Mouse (Mus musculus): ENCODE data around the gene Hist1h2bk. TPM values are rescaled to one million over a fixed set of nuclear protein-coding genes. Genes with fewer than 3 reads are reported as not detected.

Gene Hist1h2bk
- polyA plus RNA-seq, 1 experiment from 2014 or later, result 3.9 TPM

DNA sequence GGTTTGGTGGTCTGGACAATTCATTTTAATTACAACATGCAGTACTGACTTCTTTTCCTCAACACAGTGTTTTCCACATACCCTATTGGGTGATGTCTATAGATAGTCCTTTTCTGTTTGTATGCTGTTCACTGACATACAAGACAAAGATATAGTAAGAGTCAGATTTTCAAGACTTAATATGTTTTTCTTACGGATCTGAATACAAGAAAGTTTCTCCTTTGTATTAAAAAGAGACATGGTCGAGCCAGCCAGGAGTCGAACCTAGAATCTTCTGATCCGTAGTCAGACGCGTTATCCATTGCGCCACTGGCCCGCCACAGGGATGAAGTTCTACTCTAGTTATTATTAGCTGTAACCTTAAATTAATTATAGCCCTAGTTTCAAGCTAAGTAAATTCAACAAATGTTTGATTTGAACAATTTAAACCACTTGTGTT, 14.8 kb upstream of the Hist1h2bk start:
- Histone ChIP-seq H3K4me2 (ENCODE audit: low read depth, low read length) (peak overlapping the region; percentile 67), H3K9ac (ENCODE audit: low read depth, low read length) (peak overlapping the region; percentile 53), H3K4me3 (ENCODE audit: low read depth, low read length) (peak overlapping the region; percentile 43), H3K36me3 (ENCODE audit: control insufficient read depth, insufficient read depth, low read length) (no peaks in the 10 kb centered on the region), H3K27me3 (replicated peaks; ENCODE audit: control insufficient read depth, insufficient read depth, low read length) (peaks cover 34% of the 10 kb centered on the region), H3K27ac (replicated peaks; ENCODE audit: low read depth, low read length) (no peak overlapping the region), H3K4me1 (ENCODE audit: control insufficient read depth, insufficient read depth, low read length) (no peaks in the 10 kb centered on the region), H3K9me3 (ENCODE audit: control insufficient read depth, low read length) (no peaks in the 10 kb centered on the region)
- DNase-seq (ENCODE audit: low spot score) (peak; percentile 80), ATAC-seq (ENCODE audit: low read depth) (peak; percentile 73)
- WGBS, result 0% methylated on average over 8 of the region's 8 CpGs

DNA sequence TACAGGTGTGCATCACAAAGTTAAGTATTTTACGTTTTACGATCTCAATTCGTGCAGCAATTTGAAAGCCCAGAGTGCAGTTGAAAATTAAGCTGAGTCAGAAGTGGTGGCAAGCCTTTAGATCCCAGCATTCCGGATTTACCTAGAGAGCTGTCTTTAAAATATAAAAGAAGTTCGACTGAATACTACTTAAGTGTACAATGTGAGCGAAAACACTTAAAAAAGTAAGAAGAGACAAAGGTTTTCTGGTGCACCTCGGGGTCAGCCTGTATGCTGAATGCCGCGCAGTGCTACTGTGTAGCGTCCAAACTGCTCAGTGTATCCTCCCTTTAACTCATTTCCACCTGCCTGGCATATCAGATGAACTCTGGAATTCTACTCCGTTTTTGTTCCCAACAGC, 14.1 kb upstream of the Hist1h2bk start:
- no peak for ATAC-seq (ENCODE audit: low read depth)
- DNase-seq (ENCODE audit: low spot score), result no peak
- Histone ChIP-seq H3K27ac (replicated peaks; ENCODE audit: low read depth, low read length) (no peak overlapping the region), H3K9ac (ENCODE audit: low read depth, low read length) (peak overlapping the region; percentile 44), H3K9me3 (ENCODE audit: control insufficient read depth, low read length) (no peaks in the 10 kb centered on the region), H3K4me3 (ENCODE audit: low read depth, low read length) (peak overlapping the region; percentile 43), H3K4me2 (ENCODE audit: low read depth, low read length) (peak overlapping the region; percentile 67), H3K27me3 (replicated peaks; ENCODE audit: control insufficient read depth, insufficient read depth, low read length) (peaks cover 28% of the 10 kb centered on the region), H3K36me3 (ENCODE audit: control insufficient read depth, insufficient read depth, low read length) (no peaks in the 10 kb centered on the region), H3K4me1 (ENCODE audit: control insufficient read depth, insufficient read depth, low read length) (no peaks in the 10 kb centered on the region)
- 0% methylated on average over 11 of the region's 11 CpGs for WGBS

DNA sequence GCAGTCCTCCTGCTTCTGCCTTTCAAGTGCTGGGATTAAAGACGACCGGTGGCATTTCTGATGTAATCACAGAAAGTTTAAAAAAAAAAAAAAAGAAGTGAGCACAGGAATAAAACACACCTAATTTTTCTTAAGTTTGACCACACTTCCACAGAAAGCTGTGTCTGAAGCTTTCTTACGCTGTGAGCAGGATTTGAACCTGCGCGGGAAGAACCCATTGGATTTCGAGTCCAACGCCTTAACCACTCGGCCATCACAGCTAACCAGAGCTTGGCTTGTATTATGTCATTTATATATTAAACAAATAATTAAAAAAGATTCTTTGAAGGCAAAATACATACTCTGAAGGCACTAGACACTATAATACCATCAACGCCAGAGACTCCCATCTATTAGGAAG, 13.4 kb upstream of the Hist1h2bk start:
- Histone ChIP-seq H3K4me1 (ENCODE audit: control insufficient read depth, insufficient read depth, low read length) (no peaks in the 10 kb centered on the region), H3K27ac (replicated peaks; ENCODE audit: low read depth, low read length) (no peak overlapping the region), H3K36me3 (ENCODE audit: control insufficient read depth, insufficient read depth, low read length) (no peaks in the 10 kb centered on the region), H3K9me3 (ENCODE audit: control insufficient read depth, low read length) (no peaks in the 10 kb centered on the region), H3K9ac (ENCODE audit: low read depth, low read length) (peak overlapping the region; percentile 44; the same call in 1 of the 2 replicates), H3K27me3 (replicated peaks; ENCODE audit: control insufficient read depth, insufficient read depth, low read length) (peaks cover 26% of the 10 kb centered on the region), H3K4me3 (ENCODE audit: low read depth, low read length) (peak overlapping the region; percentile 43), H3K4me2 (ENCODE audit: low read depth, low read length) (peak overlapping the region; percentile 67)
- peak; percentile 71 for ATAC-seq (ENCODE audit: low read depth)
- under 1% methylated on average over 9 of the region's 9 CpGs for WGBS
- DNase-seq (ENCODE audit: low spot score), result peak; percentile 92

DNA sequence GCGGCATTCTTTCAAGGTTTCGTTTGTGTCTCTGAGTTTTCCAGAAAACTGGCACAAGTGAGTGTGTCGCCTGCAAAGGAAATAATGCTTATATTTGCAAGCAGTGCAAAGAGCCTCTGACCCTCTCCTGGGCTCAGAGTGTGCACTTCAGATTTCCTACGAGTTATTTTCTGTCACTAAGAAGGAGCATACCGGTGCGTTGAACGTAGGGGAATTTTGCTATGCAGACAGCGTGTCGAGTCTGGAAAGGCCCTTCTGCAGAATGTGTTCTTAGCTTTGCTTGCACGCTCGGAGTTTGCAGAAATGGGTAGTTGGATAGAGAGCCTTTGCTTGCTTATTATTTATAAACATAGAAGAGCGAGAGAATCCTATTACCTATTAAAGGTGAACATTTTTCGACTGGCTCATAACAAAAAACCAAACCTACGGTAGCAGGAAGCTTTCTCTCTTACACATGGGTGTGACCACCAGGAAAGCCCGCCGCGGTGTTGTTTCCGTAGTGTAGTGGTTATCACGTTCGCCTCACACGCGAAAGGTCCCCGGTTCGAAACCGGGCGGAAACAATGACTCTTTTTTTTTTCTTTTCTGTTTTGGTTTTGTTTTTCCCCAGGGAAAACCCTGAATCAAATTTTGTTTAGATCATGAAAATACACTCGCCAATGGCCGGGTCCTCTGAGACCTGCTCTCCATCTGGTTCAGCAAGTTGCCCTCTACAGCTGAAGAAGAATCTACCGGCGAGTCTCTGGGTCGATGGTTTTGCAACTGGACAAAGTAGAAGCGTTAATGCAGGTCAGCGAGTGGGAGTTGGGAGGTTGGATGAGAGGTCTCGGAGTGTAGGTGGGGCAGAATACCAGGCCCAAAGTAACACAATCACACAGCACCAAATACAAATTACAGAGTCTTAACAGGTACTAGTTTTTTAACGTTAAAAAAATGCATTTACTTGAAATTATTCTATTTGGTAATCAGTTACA, 9.3 kb upstream of the Hist1h2bk start:
- peak; percentile 67 for ATAC-seq (ENCODE audit: low read depth)
- Histone ChIP-seq H3K4me3 (ENCODE audit: low read depth, low read length) (peak overlapping the region; percentile 47), H3K27me3 (replicated peaks; ENCODE audit: control insufficient read depth, insufficient read depth, low read length) (no peaks in the 10 kb centered on the region), H3K36me3 (ENCODE audit: control insufficient read depth, insufficient read depth, low read length) (no peaks in the 10 kb centered on the region), H3K4me2 (ENCODE audit: low read depth, low read length) (peak overlapping the region; percentile 71), H3K27ac (replicated peaks; ENCODE audit: low read depth, low read length) (peak overlapping the region; percentile 40; the same call in 1 of the 2 replicates), H3K9ac (ENCODE audit: low read depth, low read length) (peak overlapping the region; percentile 60), H3K4me1 (ENCODE audit: control insufficient read depth, insufficient read depth, low read length) (no peaks in the 10 kb centered on the region), H3K9me3 (ENCODE audit: control insufficient read depth, low read length) (no peaks in the 10 kb centered on the region)
- peak; percentile 89 for DNase-seq (ENCODE audit: low spot score)
- 2% methylated on average over 35 of the region's 35 CpGs for WGBS

DNA sequence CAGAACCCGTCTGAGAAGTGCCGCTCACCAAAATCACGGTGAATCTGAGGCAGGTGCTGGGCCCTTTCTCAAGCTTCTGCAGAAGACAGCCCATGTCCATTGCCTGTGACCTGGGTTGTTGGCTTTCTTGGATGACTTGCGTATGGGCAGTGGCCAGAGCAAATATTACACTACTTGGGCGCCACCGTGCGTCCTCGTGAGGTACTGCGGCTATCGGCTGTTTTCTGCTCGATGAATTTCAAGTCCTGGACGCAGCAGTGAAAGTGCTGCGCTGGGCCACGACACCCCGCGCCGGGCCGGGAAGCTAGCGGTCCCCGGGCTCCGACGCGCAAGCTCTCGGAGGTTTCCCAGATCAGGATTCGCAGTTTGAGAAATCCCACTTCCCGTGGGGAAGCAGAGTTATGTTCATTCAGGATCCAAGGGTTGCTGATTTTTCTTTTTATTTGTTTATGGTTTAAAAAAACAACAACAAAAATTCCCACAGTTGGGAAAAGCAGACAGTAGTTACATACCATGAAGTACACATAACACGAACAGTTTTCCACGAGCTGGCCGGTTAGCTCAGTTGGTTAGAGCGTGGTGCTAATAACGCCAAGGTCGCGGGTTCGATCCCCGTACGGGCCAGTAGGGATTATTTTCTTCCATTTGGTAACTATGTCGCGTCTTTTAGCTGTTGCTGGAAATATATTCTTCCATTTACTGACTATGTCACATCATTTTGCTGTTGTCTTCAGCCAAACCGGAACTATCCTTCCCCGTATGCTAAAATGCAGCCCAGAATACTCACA, 6.8 kb upstream of the Hist1h2bk start:
- no peaks in the 10 kb centered on the region for H3K36me3 ChIP-seq (ENCODE audit: control insufficient read depth, insufficient read depth, low read length)
- peak overlapping the region; percentile 52 for H3K4me2 ChIP-seq (ENCODE audit: low read depth, low read length)
- no peaks in the 10 kb centered on the region for H3K4me1 ChIP-seq (ENCODE audit: control insufficient read depth, insufficient read depth, low read length)
- H3K27ac ChIP-seq (replicated peaks; ENCODE audit: low read depth, low read length), result peak overlapping the region; percentile 82
- no peaks in the 10 kb centered on the region for H3K27me3 ChIP-seq (replicated peaks; ENCODE audit: control insufficient read depth, insufficient read depth, low read length)
- under 1% methylated on average over 40 of the region's 40 CpGs for whole genome bisulfite sequencing
- peak overlapping the region; percentile 59 for H3K4me3 ChIP-seq (ENCODE audit: low read depth, low read length)
- ATAC-seq (ENCODE audit: low read depth), result peak; percentile 77
- peak; percentile 93 for DNase-seq (ENCODE audit: low spot score)
- peak overlapping the region; percentile 68 for H3K9ac ChIP-seq (ENCODE audit: low read depth, low read length)
- no peaks in the 10 kb centered on the region for H3K9me3 ChIP-seq (ENCODE audit: control insufficient read depth, low read length)

DNA sequence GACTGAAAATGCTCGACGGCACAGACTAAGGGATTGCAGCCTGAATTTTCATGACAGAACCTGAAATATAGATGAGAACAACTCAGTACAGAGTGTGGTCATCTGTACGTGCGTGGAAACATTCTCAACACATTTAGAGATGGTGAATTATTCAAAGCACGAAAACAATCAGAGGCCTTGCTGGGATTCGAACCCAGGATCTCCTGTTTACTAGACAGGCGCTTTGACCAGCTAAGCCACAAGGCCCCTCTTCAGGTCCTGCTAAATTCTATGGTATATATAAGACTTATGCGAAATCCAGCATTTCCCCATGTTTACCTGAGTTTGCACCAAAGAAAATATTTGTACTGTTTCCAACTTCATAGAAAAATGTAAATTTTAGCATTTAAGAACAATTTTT, 5.7 kb upstream of the Hist1h2bk start:
- Histone ChIP-seq H3K36me3 (ENCODE audit: control insufficient read depth, insufficient read depth, low read length) (no peaks in the 10 kb centered on the region), H3K4me1 (ENCODE audit: control insufficient read depth, insufficient read depth, low read length) (peaks cover 3% of the 10 kb centered on the region; the same call in 1 of the 2 replicates), H3K9ac (ENCODE audit: low read depth, low read length) (no peak overlapping the region), H3K9me3 (ENCODE audit: control insufficient read depth, low read length) (no peaks in the 10 kb centered on the region), H3K27me3 (replicated peaks; ENCODE audit: control insufficient read depth, insufficient read depth, low read length) (no peaks in the 10 kb centered on the region), H3K4me3 (ENCODE audit: low read depth, low read length) (no peak overlapping the region), H3K27ac (replicated peaks; ENCODE audit: low read depth, low read length) (no peak overlapping the region), H3K4me2 (ENCODE audit: low read depth, low read length) (no peak overlapping the region)
- 35% methylated on average over 8 of the region's 8 CpGs for WGBS
- no peak for DNase-seq (ENCODE audit: low spot score)
- no peak for ATAC-seq (ENCODE audit: low read depth)

DNA sequence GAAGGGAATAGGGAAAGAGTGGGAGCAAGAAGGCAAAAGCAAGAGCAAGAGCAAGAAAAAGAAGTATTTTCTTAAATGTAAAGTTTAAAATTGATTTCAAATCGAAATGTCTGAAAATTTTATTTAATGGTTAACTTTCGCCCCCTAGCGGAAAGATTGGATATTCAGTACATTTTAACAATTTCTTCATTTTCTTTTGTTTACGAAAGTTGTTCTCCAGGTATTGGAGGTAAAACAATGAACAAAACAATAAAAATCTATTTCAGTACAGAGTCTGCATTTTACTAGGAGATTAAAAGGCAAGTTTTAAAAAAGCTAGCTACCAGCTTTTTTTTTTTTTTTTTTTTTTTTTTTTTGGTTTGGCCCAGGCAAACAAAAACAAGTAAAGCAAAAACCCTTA, 5.2 kb upstream of the Hist1h2bk start:
- WGBS, result 8% methylated on average over 4 of the region's 4 CpGs
- no peak for DNase-seq (ENCODE audit: low spot score)
- no peak for ATAC-seq (ENCODE audit: low read depth)

DNA sequence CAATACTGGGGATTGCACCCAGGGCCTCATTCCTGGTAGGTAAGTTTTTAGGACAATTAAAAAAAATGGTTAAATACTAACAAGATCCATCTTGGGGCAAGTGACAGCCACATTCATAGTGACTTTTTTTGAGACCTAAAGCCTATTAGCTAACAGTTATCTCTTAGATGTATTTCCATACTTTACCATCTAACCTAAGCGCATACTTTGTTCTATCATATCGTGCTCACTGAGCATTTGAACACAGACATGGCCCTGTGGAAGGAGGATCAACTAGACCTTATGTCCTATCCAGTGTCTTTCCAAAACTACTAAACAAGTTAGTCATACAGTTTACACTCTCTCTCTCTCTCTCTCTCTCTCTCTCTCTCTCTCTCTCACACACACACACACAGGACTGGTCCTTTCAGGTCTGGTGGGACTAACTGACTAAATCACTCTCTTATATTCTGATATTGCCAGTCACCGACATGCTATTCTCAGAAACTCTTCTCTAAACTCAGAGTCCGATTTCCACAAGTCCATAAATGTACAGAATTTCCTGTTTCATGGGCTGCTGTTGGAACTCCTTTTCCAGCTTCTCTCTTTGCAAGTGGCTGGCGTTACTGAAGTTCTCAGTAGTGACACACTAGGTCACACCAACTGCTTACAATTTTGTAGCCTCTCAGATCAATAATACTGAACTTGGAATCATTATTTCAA, 1.8 kb upstream of the Hist1h2bk start:
- H3K4me3 ChIP-seq (ENCODE audit: low read depth, low read length), result peak overlapping the region; percentile 41
- no peaks in the 10 kb centered on the region for H3K27me3 ChIP-seq (replicated peaks; ENCODE audit: control insufficient read depth, insufficient read depth, low read length)
- ATAC-seq (ENCODE audit: low read depth) (no peak), DNase-seq (ENCODE audit: low spot score) (no peak)
- peak overlapping the region; percentile 64 for H3K4me2 ChIP-seq (ENCODE audit: low read depth, low read length)
- no peaks in the 10 kb centered on the region for H3K9me3 ChIP-seq (ENCODE audit: control insufficient read depth, low read length)
- WGBS, result 47% methylated on average over 5 of the region's 5 CpGs
- no peaks in the 10 kb centered on the region for H3K36me3 ChIP-seq (ENCODE audit: control insufficient read depth, insufficient read depth, low read length)
- H3K9ac ChIP-seq (ENCODE audit: low read depth, low read length), result peak overlapping the region; percentile 72
- peak overlapping the region; percentile 83 for H3K27ac ChIP-seq (replicated peaks; ENCODE audit: low read depth, low read length)
- H3K4me1 ChIP-seq (ENCODE audit: control insufficient read depth, insufficient read depth, low read length), result peaks cover 10% of the 10 kb centered on the region; the same call in 1 of the 2 replicates

More for the DNA sequence above, 5.2 kb upstream of the Hist1h2bk start:
- H3K9ac ChIP-seq (ENCODE audit: low read depth, low read length), result no peak overlapping the region
- no peaks in the 10 kb centered on the region for H3K36me3 ChIP-seq (ENCODE audit: control insufficient read depth, insufficient read depth, low read length)
- H3K4me1 ChIP-seq (ENCODE audit: control insufficient read depth, insufficient read depth, low read length), result peaks cover 3% of the 10 kb centered on the region; the same call in 1 of the 2 replicates
- no peaks in the 10 kb centered on the region for H3K27me3 ChIP-seq (replicated peaks; ENCODE audit: control insufficient read depth, insufficient read depth, low read length)
- no peak overlapping the region for H3K27ac ChIP-seq (replicated peaks; ENCODE audit: low read depth, low read length)
- H3K4me2 ChIP-seq (ENCODE audit: low read depth, low read length), result no peak overlapping the region
- no peaks in the 10 kb centered on the region for H3K9me3 ChIP-seq (ENCODE audit: control insufficient read depth, low read length)
- H3K4me3 ChIP-seq (ENCODE audit: low read depth, low read length), result no peak overlapping the region
